Mouse (Mus musculus) testis, adult 2 months (tissue): ENCODE data around the gene Ptges3l. TPM values are rescaled to one million over a fixed set of nuclear protein-coding genes. Genes with fewer than 3 reads are reported as not detected.
"Not testable (repeated sequence)": the region's sequence is repeated elsewhere in the genome, so short reads cannot be mapped to it uniquely, and the experiment has no call there.

ENCODE experiments used
- H3K27ac ChIP-seq: fragments of 200-500 bp; 2 replicates; pipeline ENCODE4 v1.5.1; 2012; ENCODE audit warnings: low read depth, low read length; ENCODE audit not compliant: control insufficient read depth, insufficient read depth
- H3K27me3 ChIP-seq: fragments of 200-500 bp; 2 replicates; pipeline ENCODE4 v1.6.1; 2012; ENCODE audit warnings: mild to moderate bottlenecking, low read length, moderate library complexity; ENCODE audit not compliant: control insufficient read depth, insufficient read depth
- H3K36me3 ChIP-seq: fragments of 200-500 bp; 2 replicates; pipeline ENCODE4 v1.6.1; 2012; ENCODE audit warnings: mild to moderate bottlenecking, low read length; ENCODE audit not compliant: control insufficient read depth, insufficient read depth
- H3K4me1 ChIP-seq: fragments of 200-500 bp; 2 replicates; pipeline ENCODE4 v1.6.1; 2012; ENCODE audit warnings: low read length; ENCODE audit not compliant: control insufficient read depth, insufficient read depth
- H3K4me3 ChIP-seq: fragments of 200-500 bp; 2 replicates; pipeline ENCODE4 v1.5.1; 2012; ENCODE audit warnings: low read depth, mild to moderate bottlenecking, low read length, moderate library complexity, mixed read lengths; ENCODE audit not compliant: control insufficient read depth
- CTCF ChIP-seq: fragments of 200-500 bp; IDR thresholded peaks from 2 replicates; pipeline ENCODE4 v1.5.1; 2012; ENCODE audit warnings: low read depth, mild to moderate bottlenecking, inconsistent platforms, low read length, moderate library complexity; ENCODE audit not compliant: control insufficient read depth, insufficient read depth, insufficient replicate concordance
- POLR2A ChIP-seq: fragments of 200-500 bp; IDR thresholded peaks from 2 replicates; pipeline ENCODE4 v1.6.1; 2012; ENCODE audit warnings: low read depth, mild to moderate bottlenecking, inconsistent platforms, low read length, moderate library complexity; ENCODE audit not compliant: control insufficient read depth
- polyA plus RNA-seq: library from polyadenylated mRNA; depleted of rRNA; stranded (reverse); fragments of >200 nt; gene quantifications from 2 replicates; pipeline ENCODE4 v1.2.3, GENCODE M21; 2012; rRNA removed

Gene Ptges3l
- polyA plus RNA-seq, 1 experiment, result 39.1 TPM

- Histone ChIP-seq H3K4me1 (no peaks in the 10 kb centered on the region), H3K27me3 (no peaks in the 10 kb centered on the region), H3K27ac (no peak overlapping the region), H3K4me3 (no peak overlapping the region), H3K36me3 (no peaks in the 10 kb centered on the region)
- TF ChIP-seq CTCF, result no peak
- no peak for TF ChIP-seq POLR2A
These were observed 46.2 kb downstream of the Ptges3l start for GRCm38 (mm10) chr11:101378926-101379325.

DNA sequence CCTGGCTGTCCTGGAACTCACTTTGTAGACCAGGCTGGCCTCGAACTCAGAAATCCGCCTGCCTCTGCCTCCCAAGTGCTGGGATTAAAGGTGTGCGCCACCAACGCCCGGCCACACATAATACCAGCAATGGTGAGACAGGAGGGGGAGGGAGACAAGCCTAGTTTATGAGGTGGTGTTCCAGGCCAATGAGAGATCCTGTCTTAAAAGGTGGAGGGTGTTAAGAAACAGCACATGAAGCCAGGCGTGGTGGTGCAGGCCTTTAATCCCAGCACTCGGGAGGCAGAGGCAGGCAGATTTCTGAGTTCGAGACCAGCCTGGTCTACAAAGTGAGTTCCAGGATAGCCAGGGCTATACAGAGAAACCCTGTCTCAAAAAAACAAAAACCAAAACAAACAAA is 46.9 kb downstream of the Ptges3l start:
- not testable (repeated sequence) for H3K36me3 ChIP-seq, H3K27ac ChIP-seq, H3K27me3 ChIP-seq, H3K4me1 ChIP-seq, H3K4me3 ChIP-seq

GRCm38 (mm10) chr11:101374421-101374938 is 50.7 kb downstream of the Ptges3l start:
- no peak overlapping the region for H3K27ac ChIP-seq
- TF ChIP-seq POLR2A, result no peak
- TF ChIP-seq CTCF, result no peak
- H3K4me1 ChIP-seq, result no peaks in the 10 kb centered on the region
- H3K27me3 ChIP-seq, result no peaks in the 10 kb centered on the region
- H3K36me3 ChIP-seq, result no peaks in the 10 kb centered on the region
- no peak overlapping the region for H3K4me3 ChIP-seq

- no peaks in the 10 kb centered on the region for H3K27me3 ChIP-seq
- no peaks in the 10 kb centered on the region for H3K4me1 ChIP-seq
- no peak overlapping the region for H3K27ac ChIP-seq
- H3K36me3 ChIP-seq, result no peaks in the 10 kb centered on the region
- TF ChIP-seq POLR2A (no peak), CTCF (no peak)
- no peak overlapping the region for H3K4me3 ChIP-seq
These were observed 55.0 kb downstream of the Ptges3l start for GRCm38 (mm10) chr11:101370141-101370540.

Other genes starting within 250 kb of the Ptges3l start
- gene Ccr10, start 249.9 kb downstream of the Ptges3l start, polyA plus RNA-seq, result 0.05 TPM in 1 of 2 replicates, not detected in the other
- 14.3 and 14.5 TPM in 2 replicates for gene Ezh1, start 198.9 kb downstream of the Ptges3l start, polyA plus RNA-seq
- 5.6 and 5.8 TPM in 2 replicates for gene Ramp2, start 179.3 kb downstream of the Ptges3l start, polyA plus RNA-seq
- 26.1 and 26.2 TPM in 2 replicates for gene Vps25, start 171.6 kb downstream of the Ptges3l start, polyA plus RNA-seq
- gene Wnk4, start 164.8 kb downstream of the Ptges3l start, polyA plus RNA-seq, result 10.8 and 12.3 TPM in 2 replicates
- gene Cntd1, start 146.3 kb downstream of the Ptges3l start, polyA plus RNA-seq, result 37.1 and 54.6 TPM in 2 replicates
- gene Coa3, start 146.2 kb downstream of the Ptges3l start, polyA plus RNA-seq, result 46.6 and 62.4 TPM in 2 replicates
- 111 and 116 TPM in 2 replicates for gene Becn1, start 123.0 kb downstream of the Ptges3l start, polyA plus RNA-seq
- 59.1 and 74.5 TPM in 2 replicates for gene Psme3, start 109.1 kb downstream of the Ptges3l start, polyA plus RNA-seq
- gene Aoc2, start 100.3 kb downstream of the Ptges3l start, polyA plus RNA-seq, result 4.7 TPM in 2 replicates
- gene Aoc3, start 94.7 kb downstream of the Ptges3l start, polyA plus RNA-seq, result 4.2 and 4.4 TPM in 2 replicates
- not detected in 2 replicates for gene G6pc, start 57.8 kb downstream of the Ptges3l start, polyA plus RNA-seq
- 17.9 and 18.7 TPM in 2 replicates for gene Aarsd1, start 7.7 kb downstream of the Ptges3l start, polyA plus RNA-seq
- 0.14 and 0.38 TPM in 2 replicates for gene Gm27029, start 537 bp downstream of the Ptges3l start, polyA plus RNA-seq
- gene Rundc1, start 248 bp downstream of the Ptges3l start, polyA plus RNA-seq, result 8.9 and 9.4 TPM in 2 replicates
- 161 and 224 TPM in 2 replicates for gene Rpl27, start 17.0 kb upstream of the Ptges3l start, polyA plus RNA-seq
- gene Ifi35, start 23.1 kb upstream of the Ptges3l start, polyA plus RNA-seq, result 3.2 and 3.6 TPM in 2 replicates
- 19.2 and 21.1 TPM in 2 replicates for gene Rnd2, start 39.7 kb upstream of the Ptges3l start, polyA plus RNA-seq
- 40.0 and 43.3 TPM in 2 replicates for gene Vat1, start 40.9 kb upstream of the Ptges3l start, polyA plus RNA-seq
- 4.6 and 5.2 TPM in 2 replicates for gene Brca1, start 126.6 kb upstream of the Ptges3l start, polyA plus RNA-seq
- gene Nbr1, start 126.8 kb upstream of the Ptges3l start, polyA plus RNA-seq, result 323 and 355 TPM in 2 replicates
- gene Tmem106a, start 156.9 kb upstream of the Ptges3l start, polyA plus RNA-seq, result 22.8 and 26.7 TPM in 2 replicates
- 64.9 and 69.4 TPM in 2 replicates for gene Gm11634, start 173.9 kb upstream of the Ptges3l start, polyA plus RNA-seq
- 7.8 and 13.8 TPM in 2 replicates for gene Rdm1, start 201.9 kb upstream of the Ptges3l start, polyA plus RNA-seq
- 10.2 and 12.3 TPM in 2 replicates for gene Arl4d, start 240.2 kb upstream of the Ptges3l start, polyA plus RNA-seq